36 mouse cellular contexts compared by ENCODE assay signal in the genomic region with DNA sequence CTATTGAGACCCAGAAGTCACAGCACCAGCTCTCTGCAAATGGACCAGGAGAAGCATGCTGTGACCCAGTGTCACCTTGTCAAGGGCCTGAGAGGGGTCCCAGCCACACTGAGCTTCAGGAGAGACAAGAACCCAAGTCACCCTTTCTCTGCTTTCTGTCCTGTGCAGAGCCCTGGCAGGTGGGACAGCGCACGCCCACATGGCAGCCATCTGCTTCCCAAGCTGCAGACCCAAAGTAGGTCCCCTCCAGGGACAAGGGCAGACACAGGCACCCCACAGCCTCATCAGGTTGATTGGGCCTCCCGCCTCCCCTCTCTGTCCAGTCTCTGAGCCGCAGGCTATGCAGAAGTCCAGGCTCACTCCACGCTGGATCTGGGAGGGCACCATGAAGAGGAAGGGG. TPM values are rescaled to one million over a fixed set of nuclear protein-coding genes. Genes with fewer than 3 reads are reported as not detected.
A peak's percentile ranks its signal among the peaks of the same experiment; 100 is the strongest.
DNase-seq lines count a peak whose midpoint lies in the region; ATAC-seq and TF ChIP-seq lines count a peak whose summit lies in the region.
"Had no signal": no experiment of that assay in that cellular context is flagged by ENCODE, and none has a peak within 500 bp of the region (broad histone marks: within the 10 kb centered on the region; RNA-seq: fewer than 3 reads in every experiment).

No protein-coding gene starts in this region.

- peaks cover 46% of the 10 kb centered on the region for H3K4me1 ChIP-seq in cerebellum, adult 2 months (ENCODE audit: control insufficient read depth, insufficient read depth, low read length)
- peaks cover 41% of the 10 kb centered on the region for H3K4me1 ChIP-seq in forebrain, embryonic 10.5 days
- peaks cover 2% of the 10 kb centered on the region for H3K4me1 ChIP-seq in forebrain, embryonic 11.5 days (replicated peaks; ENCODE audit: control insufficient read depth, insufficient read depth, low read length)
- H3K4me1 ChIP-seq: heart, embryonic 13.5 days; kidney, embryonic 15.5 days had no signal

- no peak overlapping the region for H3K4me2 ChIP-seq in forebrain, embryonic 11.5 days (ENCODE audit: low read depth, low read length, severe bottlenecking)
- H3K4me2 ChIP-seq: embryonic facial prominence, embryonic 13.5 days; heart, embryonic 13.5 days; kidney, embryonic 15.5 days had no signal

- no peak for TF ChIP-seq CTCF in cerebellum, adult 2 months (IDR thresholded peaks at IDR 0.05; ENCODE audit: borderline replicate concordance, insufficient read depth, low read depth, low read length)

- H3K9me3 ChIP-seq in forebrain, embryonic 10.5 days, result no peaks in the 10 kb centered on the region
- H3K9me3 ChIP-seq in forebrain, embryonic 11.5 days (ENCODE audit: control insufficient read depth, low read length), result no peaks in the 10 kb centered on the region
- H3K9me3 ChIP-seq: embryonic facial prominence, embryonic 13.5 days; heart, embryonic 13.5 days; kidney, embryonic 15.5 days had no signal

- H3K4me3 ChIP-seq in cerebellum, adult 2 months (replicated peaks; ENCODE audit: insufficient read depth, low read depth, low read length), result no peak overlapping the region
- no peak overlapping the region for H3K4me3 ChIP-seq in forebrain, embryonic 10.5 days
- no peak overlapping the region for H3K4me3 ChIP-seq in forebrain, embryonic 11.5 days (ENCODE audit: low read depth, low read length)
- H3K4me3 ChIP-seq: embryonic facial prominence, embryonic 13.5 days; heart, embryonic 13.5 days; kidney, embryonic 15.5 days had no signal

- no peak overlapping the region for H3K27ac ChIP-seq in cerebellum, adult 2 months (ENCODE audit: insufficient read depth, low read length)
- H3K27ac ChIP-seq in forebrain, embryonic 10.5 days, result peak overlapping the region; percentile 56
- H3K27ac ChIP-seq in forebrain, embryonic 11.5 days (ENCODE audit: low read depth, low read length), result no peak overlapping the region
- H3K27ac ChIP-seq: embryonic facial prominence, embryonic 13.5 days; heart, embryonic 13.5 days; kidney, embryonic 15.5 days; liver, embryonic 14.5 days; stomach, postnatal 0 days had no signal

- ATAC-seq in forebrain, embryonic 11.5 days (replicated peaks; ENCODE audit: low FRiP score), result no peak
- ATAC-seq: hindbrain, embryonic 16.5 days; midbrain, embryonic 16.5 days; Patski had no signal

- H3K36me3 ChIP-seq in forebrain, embryonic 10.5 days (replicated peaks), result no peaks in the 10 kb centered on the region
- no peaks in the 10 kb centered on the region for H3K36me3 ChIP-seq in forebrain, embryonic 11.5 days (ENCODE audit: control insufficient read depth, insufficient read depth, low read length)
- H3K36me3 ChIP-seq: embryonic facial prominence, embryonic 13.5 days; heart, embryonic 13.5 days; kidney, embryonic 15.5 days had no signal

- no peak overlapping the region for H3K9ac ChIP-seq in forebrain, embryonic 11.5 days (ENCODE audit: low read length)
- H3K9ac ChIP-seq: embryonic facial prominence, embryonic 13.5 days; heart, embryonic 13.5 days; kidney, embryonic 15.5 days; liver, embryonic 14.5 days had no signal

- no peaks in the 10 kb centered on the region for H3K27me3 ChIP-seq in cerebellum, adult 2 months (ENCODE audit: control insufficient read depth, insufficient read depth, low read length)
- peaks cover 32% of the 10 kb centered on the region for H3K27me3 ChIP-seq in forebrain, embryonic 10.5 days (ENCODE audit: poor library complexity, severe bottlenecking)
- no peaks in the 10 kb centered on the region for H3K27me3 ChIP-seq in forebrain, embryonic 11.5 days (ENCODE audit: control insufficient read depth, insufficient read depth, low read length)
- H3K27me3 ChIP-seq: kidney, embryonic 15.5 days had no signal

- intact Hi-C loops in left cerebral cortex, postnatal 4 days (cut with DNase I), result loop anchor here (10.0 kb wide), 1 partner anchor 49 kb away; a partner anchor contains a TSS

- TF ChIP-seq POLR2A in cerebellum, adult 2 months (IDR thresholded peaks at IDR 0.05; ENCODE audit: borderline replicate concordance, insufficient read depth, low read length), result no peak

- WGBS in cerebellum, adult 2 months, result 45% methylated on average over 5 of the region's 5 CpGs
- 91% methylated on average over 5 of the region's 5 CpGs for WGBS in forebrain, embryonic 10.5 days
- WGBS in forebrain, embryonic 11.5 days, result 89% methylated on average over 5 of the region's 5 CpGs

- DNase-seq in cerebellum, adult 2 months, result peak; percentile 54 to 59
- no peak for DNase-seq in cerebellum, adult 11 months
- DNase-seq in forebrain, embryonic 10.5 days (ENCODE audit: extremely low spot score, low spot score), result no peak
- no peak for DNase-seq in forebrain, embryonic 11.5 days (ENCODE audit: low spot score)
- peak; percentile 31 for DNase-seq in left cerebral cortex, postnatal 4 days
- no peak for DNase-seq in left cerebral cortex, adult 8-10 months (ENCODE audit: low spot score in 2 of 2)
- DNase-seq in urinary bladder, postnatal 25 days (ENCODE audit: low spot score), result no peak
- DNase-seq: adrenal gland, postnatal 10 days; embryo, embryonic 11 days; gastrocnemius, postnatal 10 days; heart, postnatal 10 days; kidney, adult 18-20 months; kidney, postnatal 25 days; liver; lung, adult 2 months; lung, postnatal 10 days; right cerebral cortex, adult 18-20 months; spleen, adult 18-20 months; thymus, adult 18-20 months; thymus, postnatal 36 days had no signal

RNA-seq across cellular contexts. Expression of a gene that starts 24.1 kb away (rescaled TPM):
- polyA plus RNA-seq in cerebellum, adult 2 months (2012; rRNA removed), result not detected in 2 replicates
- polyA plus RNA-seq in forebrain, embryonic 10.5 days (2016; fragmentation: Nextera tagmentation; extraction: Ambion mirVana), result not detected in 2 replicates
- polyA plus RNA-seq in forebrain, embryonic 11.5 days (2014; fragmentation: Nextera tagmentation; extraction: Ambion mirVana), result not detected in 2 replicates
- not detected for total RNA-seq in left cerebral cortex, postnatal 4 days (2021)
- total RNA-seq in left cerebral cortex, adult 8-10 months (2022), result not detected
- total RNA-seq: adrenal gland, postnatal 10 days; gastrocnemius, postnatal 10 days; heart, adult 8-10 months; heart, postnatal 10 days; hematopoietic stem cell, adult 5-6 weeks; layer of hippocampus, adult 18-20 months; layer of hippocampus, postnatal 25 days; MEL had no signal
- polyA plus RNA-seq: embryonic facial prominence, embryonic 13.5 days; heart, embryonic 13.5 days; hindbrain, embryonic 16.5 days; intestine, embryonic 14.5 days; kidney, embryonic 15.5 days; limb, embryonic 11.5 days; liver, embryonic 14.5 days; midbrain, embryonic 16.5 days; neural tube, embryonic 11.5 days; Patski; stomach, postnatal 0 days had no signal

RNA-seq across cellular contexts. Expression of a gene that starts 52.5 kb away (rescaled TPM):
- polyA plus RNA-seq in cerebellum, adult 2 months (2012; rRNA removed), result 163 and 201 TPM in 2 replicates
- polyA plus RNA-seq in forebrain, embryonic 10.5 days (2016; fragmentation: Nextera tagmentation; extraction: Ambion mirVana), result 2.0 and 2.6 TPM in 2 replicates
- 6.9 and 8.8 TPM in 2 replicates for polyA plus RNA-seq in forebrain, embryonic 11.5 days (2014; fragmentation: Nextera tagmentation; extraction: Ambion mirVana)
- total RNA-seq in left cerebral cortex, postnatal 4 days (2021), result 100 to 1,000 TPM; 185 to 192 TPM
- total RNA-seq in left cerebral cortex, adult 8-10 months (2022), result 100 to 1,000 TPM; 295 to 336 (median 323) TPM
- total RNA-seq: hematopoietic stem cell, adult 5-6 weeks; MEL had no signal
- polyA plus RNA-seq: Patski had no signal

RNA-seq across cellular contexts. Expression of a gene that starts 58.8 kb away (rescaled TPM):
- polyA plus RNA-seq in cerebellum, adult 2 months (2012; rRNA removed), result 4.1 and 4.6 TPM in 2 replicates
- 115 and 127 TPM in 2 replicates for polyA plus RNA-seq in forebrain, embryonic 10.5 days (2016; fragmentation: Nextera tagmentation; extraction: Ambion mirVana)
- polyA plus RNA-seq in forebrain, embryonic 11.5 days (2014; fragmentation: Nextera tagmentation; extraction: Ambion mirVana), result 101 and 103 TPM in 2 replicates
- 1 to 10 TPM; 6.8 to 7.4 TPM for total RNA-seq in left cerebral cortex, postnatal 4 days (2021)
- 1 to 10 TPM; 2.2 to 3.3 (median 2.6) TPM for total RNA-seq in left cerebral cortex, adult 8-10 months (2022)

Comparison
In these comparisons a context has a peak if more than half of its experiments do, and no peak if none do; other contexts are left out.
1. DNase-seq: peak in cerebellum, adult 2 months (2 of 2) and left cerebral cortex, postnatal 4 days (single experiment); none in cerebellum, adult 11 months (single experiment), forebrain, embryonic 10.5 days (single experiment), forebrain, embryonic 11.5 days (single experiment), left cerebral cortex, adult 8-10 months (0 of 2) and urinary bladder, postnatal 25 days (single experiment).
2. RNA of a gene that starts 52.5 kb away (polyA plus RNA-seq): 163 to 201 TPM in cerebellum, adult 2 months; 6.9 to 8.8 TPM in forebrain, embryonic 11.5 days and 2.0 to 2.6 TPM in forebrain, embryonic 10.5 days; every median in the first group is over 10 times any median in the second.
3. RNA of a gene that starts 58.8 kb away (polyA plus RNA-seq): 115 to 127 TPM in forebrain, embryonic 10.5 days and 101 to 103 TPM in forebrain, embryonic 11.5 days; 4.1 to 4.6 TPM in cerebellum, adult 2 months; every median in the first group is over 10 times any median in the second.